Mouse (Mus musculus): ENCODE results near the gene Prr7. TPM values are rescaled to one million over a fixed set of nuclear protein-coding genes. Genes with fewer than 3 reads are reported as not detected.

The Prr7 gene
- total and polyA plus RNA-seq, 3 experiments: 2.7 to 8.7 TPM; not detected in 1

GRCm38 (mm10) chr13:55468851-55469560 is 4.9 kb downstream of the Prr7 start:
- H3K27me3 ChIP-seq (ENCODE audit: control insufficient read depth in 1 of 2, insufficient read depth in 2 of 2, low read length in 2 of 2): no peaks in the 10 kb centered on the region
- no peaks in the 10 kb centered on the region for H3K9me3 ChIP-seq (replicated peaks; ENCODE audit: insufficient read depth, low read length)
- no peaks in the 10 kb centered on the region; a peak in 2 of 4 replicates for H3K4me1 ChIP-seq (ENCODE audit: control insufficient read depth in 1 of 2, insufficient read depth in 2 of 2, low read length in 2 of 2)
- H3K36me3 ChIP-seq (ENCODE audit: control insufficient read depth in 1 of 2, insufficient read depth in 2 of 2, low read length in 2 of 2): no peaks in the 10 kb centered on the region
- H3K4me3 ChIP-seq (ENCODE audit: control insufficient read depth in 1 of 2, insufficient read depth in 1 of 2, low read depth in 2 of 2, low read length in 2 of 2): no peak overlapping the region
- DNase-seq (ENCODE audit: low read depth, low spot score): no peak
- no peaks in the 10 kb centered on the region; the same call in 1 of the 2 replicates for H3K79me2 ChIP-seq (ENCODE audit: control insufficient read depth, insufficient read depth, low read length, poor library complexity)
- TF ChIP-seq CHD1 (IDR thresholded peaks at IDR 0.05; ENCODE audit: low read depth, low read length) (no peak), SIN3A (IDR thresholded peaks at IDR 0.05; ENCODE audit: low read length) (no peak), MYC (IDR thresholded peaks at IDR 0.05; ENCODE audit: low read depth, low read length) (no peak), KAT2A (conservative IDR thresholded peaks at IDR 0.05; ENCODE audit: low read depth, low read length) (no peak), EP300 (IDR thresholded peaks at IDR 0.05; ENCODE audit: low read depth in 1 of 2, low read length in 2 of 2) (no peak), TBP (IDR thresholded peaks at IDR 0.05; ENCODE audit: low read depth, low read length) (no peak), NELFE (IDR thresholded peaks at IDR 0.05; ENCODE audit: low read depth, low read length) (no peak), MAX (IDR thresholded peaks at IDR 0.05; ENCODE audit: low read length) (no peak), TCF12 (IDR thresholded peaks at IDR 0.05; ENCODE audit: low read depth, low read length) (no peak), USF2 (IDR thresholded peaks at IDR 0.05; ENCODE audit: borderline replicate concordance in 1 of 2, insufficient read depth in 1 of 2, low read depth in 1 of 2, low read length in 2 of 2) (no peak), HCFC1 (IDR thresholded peaks at IDR 0.05; ENCODE audit: low read depth, low read length) (no peak), GATA1 (IDR thresholded peaks at IDR 0.05; ENCODE audit: low read depth, low read length) (no peak), RCOR1 (IDR thresholded peaks at IDR 0.05; ENCODE audit: low read depth, low read length) (no peak), SMC3 (IDR thresholded peaks at IDR 0.05; ENCODE audit: low read depth, low read length) (peak; percentile 33), POLR2AphosphoS2 (IDR thresholded peaks at IDR 0.05; ENCODE audit: low read length) (no peak), RAD21 (IDR thresholded peaks at IDR 0.05; ENCODE audit: low read depth, low read length) (peak; percentile 15), GABPA (IDR thresholded peaks at IDR 0.05; ENCODE audit: low read depth, low read length) (no peak), MAFK (IDR thresholded peaks at IDR 0.05; ENCODE audit: borderline replicate concordance, low read depth, low read length) (no peak), E2F4 (IDR thresholded peaks at IDR 0.05; ENCODE audit: borderline replicate concordance, low read depth, low read length) (no peak), TAL1 (IDR thresholded peaks at IDR 0.05; ENCODE audit: low read length) (no peak), ZKSCAN1 (IDR thresholded peaks at IDR 0.05; ENCODE audit: low read depth, low read length) (no peak), POLR2AphosphoS5 (IDR thresholded peaks at IDR 0.05; ENCODE audit: borderline replicate concordance, low read depth, low read length) (no peak), MAZ (IDR thresholded peaks at IDR 0.05; ENCODE audit: low read depth, low read length) (no peak), CHD2 (IDR thresholded peaks at IDR 0.05; ENCODE audit: low read length) (no peak), JUND (IDR thresholded peaks at IDR 0.05; ENCODE audit: low read depth, low read length) (no peak), ELF1 (IDR thresholded peaks at IDR 0.05; ENCODE audit: low read depth, low read length) (no peak), POLR2A (IDR thresholded peaks at IDR 0.05; ENCODE audit: control insufficient read depth in 1 of 2, insufficient read depth in 1 of 2, low read depth in 1 of 2, low read length in 2 of 2, poor library complexity in 1 of 2) (peak in 1 of 2 experiments; percentile 1; a peak in 1 of 4 replicates), USF1 (IDR thresholded peaks at IDR 0.05; ENCODE audit: low read depth, low read length) (no peak), ETS1 (IDR thresholded peaks at IDR 0.05; ENCODE audit: low read depth, low read length) (no peak), NRF1 (IDR thresholded peaks at IDR 0.05; ENCODE audit: insufficient read depth, low read depth, low read length, poor library complexity, severe bottlenecking) (no peak), ZC3H11A (IDR thresholded peaks at IDR 0.05; ENCODE audit: low read depth, low read length) (no peak), MYB (IDR thresholded peaks at IDR 0.05; ENCODE audit: low read depth, low read length) (no peak), MXI1 (IDR thresholded peaks at IDR 0.05; ENCODE audit: low read depth, low read length) (no peak), CTCF (IDR thresholded peaks at IDR 0.05 in 2 of 3, conservative IDR thresholded peaks at IDR 0.05 in 1 of 3; ENCODE audit: control insufficient read depth in 1 of 3, insufficient read depth in 1 of 3, low read depth in 2 of 3, low read length in 3 of 3, poor library complexity in 1 of 3, severe bottlenecking in 1 of 3) (peak in 2 of 3 experiments; percentile 32 to 34; a peak in 5 of 6 replicates), BHLHE40 (IDR thresholded peaks at IDR 0.05; ENCODE audit: borderline replicate concordance, low read depth, low read length) (no peak)
- H3K9ac ChIP-seq (ENCODE audit: control insufficient read depth, low read depth, low read length, poor library complexity, severe bottlenecking): no peak overlapping the region
- no peak overlapping the region for H3K27ac ChIP-seq (ENCODE audit: control insufficient read depth, low read depth, low read length)
